Mouse (Mus musculus) midbrain, embryonic 16.5 days (tissue): ENCODE data around the gene Bmp6. TPM values are rescaled to one million over a fixed set of nuclear protein-coding genes. Genes with fewer than 3 reads are reported as not detected.

Source experiments
- ATAC-seq: fragments of 200-750 bp; cut with Nextera tagmentation; 2 replicates; pipeline ENCODE4 v1.8.0; 2017; ENCODE audit warnings: moderate TSS enrichment
- H3K27ac ChIP-seq: fragments of 300-500 bp; sonication (generic); 2 replicates; pipeline ENCODE4 v1.5.1; 2014; ENCODE audit warnings: mild to moderate bottlenecking, low read length, mixed read lengths
- H3K27me3 ChIP-seq: fragments of 300-500 bp; sonication (generic); 2 replicates; pipeline ENCODE4 v1.6.1; 2014; ENCODE audit warnings: low read depth, low read length, mixed read lengths; ENCODE audit not compliant: control insufficient read depth, insufficient read depth
- H3K36me3 ChIP-seq: fragments of 300-500 bp; sonication (generic); 2 replicates; pipeline ENCODE4 v1.6.1; 2014; ENCODE audit warnings: mild to moderate bottlenecking, low read length, moderate library complexity, mixed read lengths; ENCODE audit not compliant: control insufficient read depth, insufficient read depth
- H3K4me1 ChIP-seq: fragments of 300-500 bp; sonication (generic); 2 replicates; pipeline ENCODE4 v1.6.1; 2014; ENCODE audit warnings: mild to moderate bottlenecking, low read length, mixed read lengths; ENCODE audit not compliant: control insufficient read depth, insufficient read depth
- H3K4me2 ChIP-seq: fragments of 300-500 bp; sonication (generic); 2 replicates; pipeline ENCODE4 v1.6.1; 2014; ENCODE audit warnings: mild to moderate bottlenecking, low read length, mixed read lengths
- H3K4me3 ChIP-seq: fragments of 300-500 bp; sonication (generic); 2 replicates; pipeline ENCODE4 v1.5.1; 2014; ENCODE audit warnings: low read depth, mild to moderate bottlenecking, low read length, moderate library complexity, mixed read lengths
- H3K9ac ChIP-seq: fragments of 300-500 bp; sonication (generic); 2 replicates; pipeline ENCODE4 v1.6.1; 2014; ENCODE audit warnings: low read depth, low read length, mixed read lengths
- H3K9me3 ChIP-seq: fragments of 300-500 bp; sonication (generic); replicated peaks from 2 replicates; pipeline ENCODE4 v1.6.1; 2014; ENCODE audit warnings: mild to moderate bottlenecking, low read length, mixed read lengths; ENCODE audit not compliant: control insufficient read depth, poor library complexity, severe bottlenecking
- WGBS: fragments of 180-500 bp; shearing (Covaris S2); extraction: QIAGEN DNeasy Blood & Tissue Kit; methylation state at CpG from one replicate; pipeline ENCODE4 v1.1.7; 2014; 5-methylcytosine and 5-hydroxymethylcytosine counted together
- polyA plus RNA-seq: library from polyadenylated mRNA; unstranded; fragments of >200 nt; fragmentation: Nextera tagmentation; extraction: Ambion mirVana; gene quantifications from 2 replicates; pipeline ENCODE4 v1.2.1, GENCODE M21; 2015

The Bmp6 gene
- polyA plus RNA-seq, 1 experiment from 2014 or later, result 2.2 TPM

DNA sequence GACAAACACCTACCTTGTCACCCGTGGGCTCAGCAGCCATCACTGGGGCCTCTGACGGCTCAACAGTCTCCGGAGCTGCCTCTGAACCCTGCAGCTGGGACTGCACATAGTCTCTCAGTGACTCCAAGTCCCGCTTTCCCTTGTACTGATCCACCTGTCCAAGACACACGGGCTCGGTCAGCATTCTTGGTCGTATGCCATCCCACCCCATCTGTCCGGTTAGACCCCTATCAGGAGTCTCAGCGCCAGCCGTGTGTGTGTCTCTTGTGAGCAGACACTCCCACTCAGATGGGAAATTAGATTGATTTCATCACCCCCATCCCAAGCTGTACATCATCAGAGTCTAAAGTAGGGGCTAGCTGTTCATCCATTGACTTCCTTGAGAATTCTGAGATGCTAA, 162.0 kb downstream of the Bmp6 start:
- no peak overlapping the region for H3K27ac ChIP-seq
- 92% methylated on average over 10 of the region's 10 CpGs for WGBS
- ATAC-seq, result no peak
- peaks cover 30% of the 10 kb centered on the region for H3K36me3 ChIP-seq
- H3K4me3 ChIP-seq, result no peak overlapping the region
- no peaks in the 10 kb centered on the region for H3K27me3 ChIP-seq
- no peaks in the 10 kb centered on the region for H3K9me3 ChIP-seq
- H3K9ac ChIP-seq, result no peak overlapping the region
- no peaks in the 10 kb centered on the region for H3K4me1 ChIP-seq
- H3K4me2 ChIP-seq, result no peak overlapping the region

GRCm38 (mm10) chr13:38509681-38510341, 164.9 kb downstream of the Bmp6 start:
- Histone ChIP-seq H3K27me3 (no peaks in the 10 kb centered on the region), H3K27ac (no peak overlapping the region), H3K4me2 (no peak overlapping the region), H3K9me3 (no peaks in the 10 kb centered on the region), H3K4me1 (no peaks in the 10 kb centered on the region), H3K36me3 (peaks cover 27% of the 10 kb centered on the region), H3K4me3 (no peak overlapping the region), H3K9ac (no peak overlapping the region)
- ATAC-seq, result no peak
- 94% methylated on average over 8 of the region's 8 CpGs for WGBS

- Histone ChIP-seq H3K4me3 (no peak overlapping the region), H3K9ac (no peak overlapping the region), H3K4me2 (no peak overlapping the region), H3K4me1 (no peaks in the 10 kb centered on the region), H3K27ac (no peak overlapping the region), H3K27me3 (no peaks in the 10 kb centered on the region), H3K36me3 (peaks cover 29% of the 10 kb centered on the region), H3K9me3 (no peaks in the 10 kb centered on the region)
- no peak for ATAC-seq
- 87% methylated on average over 10 of the region's 10 CpGs for WGBS
Measured at GRCm38 (mm10) chr13:38511979-38512378, 167.1 kb downstream of the Bmp6 start.

- no peak overlapping the region for H3K9ac ChIP-seq
- no peaks in the 10 kb centered on the region for H3K9me3 ChIP-seq
- no peak for ATAC-seq
- H3K4me1 ChIP-seq, result no peaks in the 10 kb centered on the region
- H3K27ac ChIP-seq, result no peak overlapping the region
- no peak overlapping the region for H3K4me3 ChIP-seq
- H3K36me3 ChIP-seq, result peaks cover 36% of the 10 kb centered on the region
- 95% methylated on average over 7 of the region's 7 CpGs for WGBS
- no peak overlapping the region for H3K4me2 ChIP-seq
- no peaks in the 10 kb centered on the region for H3K27me3 ChIP-seq
Measured at GRCm38 (mm10) chr13:38513921-38514320, 169.0 kb downstream of the Bmp6 start.

GRCm38 (mm10) chr13:38515431-38515830, 170.5 kb downstream of the Bmp6 start:
- no peak overlapping the region for H3K4me3 ChIP-seq
- H3K9me3 ChIP-seq, result no peaks in the 10 kb centered on the region
- no peak overlapping the region for H3K9ac ChIP-seq
- 86% methylated on average over 2 of the region's 2 CpGs for WGBS
- H3K4me1 ChIP-seq, result no peaks in the 10 kb centered on the region
- no peaks in the 10 kb centered on the region for H3K27me3 ChIP-seq
- H3K4me2 ChIP-seq, result no peak overlapping the region
- H3K27ac ChIP-seq, result no peak overlapping the region
- no peak for ATAC-seq
- peaks cover 33% of the 10 kb centered on the region for H3K36me3 ChIP-seq

DNA sequence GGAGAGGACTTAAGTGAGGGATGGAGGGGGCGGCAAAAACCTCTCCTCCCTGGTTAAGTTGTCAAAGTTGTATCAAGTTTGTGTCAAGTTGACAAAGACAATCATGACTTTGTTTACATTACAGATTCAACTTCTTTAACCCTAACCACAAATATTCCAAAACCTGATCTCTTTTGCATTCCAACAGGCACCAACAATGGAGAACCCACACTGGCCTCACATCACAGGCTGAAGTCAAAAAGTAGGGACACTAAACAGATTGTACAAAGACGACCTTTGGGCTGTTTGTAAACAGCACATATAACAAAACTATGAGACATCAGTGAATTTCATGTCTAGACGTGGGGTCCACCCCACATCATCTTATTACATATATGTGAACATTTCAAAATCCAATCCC, 170.9 kb downstream of the Bmp6 start:
- Histone ChIP-seq H3K9me3 (no peaks in the 10 kb centered on the region), H3K4me2 (no peak overlapping the region), H3K27me3 (no peaks in the 10 kb centered on the region), H3K4me3 (no peak overlapping the region), H3K9ac (no peak overlapping the region), H3K4me1 (no peaks in the 10 kb centered on the region), H3K36me3 (peaks cover 35% of the 10 kb centered on the region), H3K27ac (no peak overlapping the region)
- WGBS, result 88% methylated on average over 3 of the region's 3 CpGs
- no peak for ATAC-seq

GRCm38 (mm10) chr13:38516582-38516981, 171.7 kb downstream of the Bmp6 start:
- peaks cover 35% of the 10 kb centered on the region for H3K36me3 ChIP-seq

DNA sequence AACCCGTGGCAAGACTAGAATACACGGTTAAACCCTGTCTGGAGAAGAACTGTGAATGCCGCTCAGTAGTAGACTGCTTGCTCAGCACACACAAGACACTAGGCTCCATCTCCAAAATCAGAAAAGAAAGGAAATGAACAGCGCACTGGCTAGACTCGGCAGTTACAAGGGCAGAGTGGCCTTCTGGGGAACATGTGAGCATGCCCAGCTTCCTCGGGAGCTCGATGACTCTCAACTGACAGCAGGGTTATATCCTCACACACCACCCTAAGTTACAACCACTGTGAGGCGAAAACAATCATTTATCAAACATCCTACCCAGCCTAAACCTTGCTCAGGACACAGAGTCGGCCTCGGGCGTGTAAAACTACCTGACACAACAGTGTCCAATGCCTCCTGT, 175.4 kb downstream of the Bmp6 start:
- Histone ChIP-seq H3K36me3 (peaks cover 25% of the 10 kb centered on the region), H3K27me3 (no peaks in the 10 kb centered on the region), H3K27ac (no peak overlapping the region), H3K4me2 (no peak overlapping the region), H3K9me3 (no peaks in the 10 kb centered on the region), H3K9ac (no peak overlapping the region), H3K4me3 (no peak overlapping the region), H3K4me1 (no peaks in the 10 kb centered on the region; the same call in 1 of the 2 replicates)
- 96% methylated on average over 11 of the region's 11 CpGs for WGBS
- no peak for ATAC-seq

More at GRCm38 (mm10) chr13:38516582-38516981, 171.7 kb downstream of the Bmp6 start:
- H3K9ac ChIP-seq, result no peak overlapping the region
- H3K4me1 ChIP-seq, result no peaks in the 10 kb centered on the region
- H3K4me3 ChIP-seq, result no peak overlapping the region
- no peaks in the 10 kb centered on the region for H3K27me3 ChIP-seq
- WGBS, result 88% methylated on average over 11 of the region's 11 CpGs
- H3K9me3 ChIP-seq, result no peaks in the 10 kb centered on the region
- no peak overlapping the region for H3K27ac ChIP-seq
- no peak for ATAC-seq
- no peak overlapping the region for H3K4me2 ChIP-seq

DNA sequence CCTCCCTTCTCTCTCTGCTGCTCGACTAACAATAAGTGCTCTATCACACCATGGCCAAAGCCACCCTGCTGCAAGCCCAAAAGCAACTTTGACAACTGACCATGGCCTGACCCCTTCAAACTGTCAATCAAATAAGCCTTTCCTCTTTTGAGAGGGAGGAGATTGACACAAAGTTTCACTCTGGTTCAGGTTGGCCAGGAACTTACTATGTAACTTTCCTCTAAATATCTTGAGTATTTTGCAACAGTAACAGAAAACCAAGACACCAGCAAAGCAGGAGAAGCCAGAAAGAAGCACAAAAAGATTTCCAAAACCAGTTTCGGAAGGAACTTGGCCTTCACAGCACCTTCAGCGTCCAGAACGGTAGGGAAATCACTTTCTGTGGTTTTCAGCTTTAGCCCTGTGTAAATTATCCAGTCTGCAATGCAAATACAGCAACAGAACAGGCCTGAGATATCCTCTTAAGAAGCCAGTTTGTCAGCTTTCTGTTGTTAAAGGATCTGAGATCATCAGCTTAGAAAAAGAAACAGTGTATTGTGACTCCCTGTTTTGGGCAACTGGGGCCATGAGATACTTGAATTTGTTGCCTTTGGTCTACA, 177.2 kb downstream of the Bmp6 start:
- no peak for ATAC-seq
- peaks cover 14% of the 10 kb centered on the region for H3K36me3 ChIP-seq
- WGBS, result 82% methylated on average over 4 of the region's 4 CpGs

More for the DNA sequence above, 177.2 kb downstream of the Bmp6 start:
- no peak overlapping the region for H3K4me3 ChIP-seq
- peaks cover 12% of the 10 kb centered on the region for H3K4me1 ChIP-seq
- H3K27me3 ChIP-seq, result no peaks in the 10 kb centered on the region
- no peaks in the 10 kb centered on the region for H3K9me3 ChIP-seq
- H3K4me2 ChIP-seq, result no peak overlapping the region
- no peak overlapping the region for H3K9ac ChIP-seq
- no peak overlapping the region for H3K27ac ChIP-seq
